Mouse (Mus musculus): ENCODE data around the gene Sytl2.
A peak's percentile ranks its signal among the peaks of the same experiment; 100 is the strongest.

Gene Sytl2

DNA sequence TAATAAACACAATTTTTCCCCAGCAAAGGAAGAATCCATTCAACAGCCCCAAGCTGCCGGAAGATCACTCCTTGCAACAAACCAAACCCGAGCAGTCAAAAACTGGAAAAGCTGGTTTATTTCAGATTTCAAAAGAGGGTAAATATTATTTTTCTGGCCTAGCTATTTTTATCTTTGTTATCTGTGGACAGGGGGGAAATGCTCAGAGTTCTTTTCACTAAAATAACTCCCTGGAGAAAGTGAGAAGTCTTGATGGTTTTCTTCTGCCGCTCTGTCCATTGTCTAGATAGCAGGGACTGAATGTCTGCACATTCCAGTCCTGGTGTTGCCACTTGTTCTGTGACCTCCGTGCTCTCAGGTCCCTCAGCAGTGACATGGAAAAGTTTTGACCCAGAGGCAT, 70.8 kb downstream of the Sytl2 start:
- DNase-seq: no peak

DNA sequence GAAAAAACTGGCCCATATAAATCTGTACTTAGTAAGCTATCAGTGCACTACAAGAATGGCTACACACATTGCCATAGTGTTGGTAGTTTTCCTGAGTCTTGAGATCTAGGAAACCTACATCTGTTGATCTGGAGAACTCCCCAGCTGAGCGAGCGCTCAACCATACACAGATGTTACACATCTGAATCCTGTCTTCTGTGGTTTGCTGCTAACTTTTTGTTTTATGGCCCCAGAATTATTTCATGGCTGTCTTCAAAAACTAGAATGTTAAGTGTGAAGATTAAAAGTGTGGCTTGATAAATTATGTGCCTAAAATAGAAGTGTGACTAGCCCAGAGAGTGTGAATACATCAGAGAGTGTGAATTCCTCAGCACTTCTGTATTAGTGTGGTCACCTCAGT, 82.4 kb downstream of the Sytl2 start:
- DNase-seq: no peak

DNA sequence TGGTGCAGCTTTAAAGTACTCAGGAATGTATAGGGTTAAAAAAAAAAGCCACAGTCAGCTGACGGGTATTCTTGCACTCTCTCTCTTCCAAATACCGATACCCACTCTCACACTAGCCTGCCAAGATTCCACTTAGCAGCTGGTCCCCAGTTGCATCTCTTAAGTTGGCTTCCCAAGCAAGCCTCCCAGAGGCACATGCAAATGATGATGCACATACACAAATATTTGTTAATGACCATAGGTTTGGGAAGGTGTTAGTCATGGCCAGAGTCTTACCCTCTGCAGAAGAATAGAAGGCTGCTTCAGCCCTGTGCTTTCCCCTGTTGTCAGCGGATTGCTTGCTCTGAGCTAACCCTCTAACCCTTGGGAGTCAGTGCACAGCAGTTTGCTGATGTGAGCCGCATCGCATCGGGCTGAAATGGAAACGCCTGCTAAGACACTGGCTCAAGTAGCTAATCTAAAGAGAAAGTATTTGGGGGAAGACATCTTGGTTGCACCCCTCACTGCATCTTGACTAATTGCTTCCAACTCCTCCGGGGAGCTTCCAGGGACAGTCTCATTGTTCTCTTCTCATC, 84.9 kb downstream of the Sytl2 start:
- DNase-seq: peak; percentile 6

DNA sequence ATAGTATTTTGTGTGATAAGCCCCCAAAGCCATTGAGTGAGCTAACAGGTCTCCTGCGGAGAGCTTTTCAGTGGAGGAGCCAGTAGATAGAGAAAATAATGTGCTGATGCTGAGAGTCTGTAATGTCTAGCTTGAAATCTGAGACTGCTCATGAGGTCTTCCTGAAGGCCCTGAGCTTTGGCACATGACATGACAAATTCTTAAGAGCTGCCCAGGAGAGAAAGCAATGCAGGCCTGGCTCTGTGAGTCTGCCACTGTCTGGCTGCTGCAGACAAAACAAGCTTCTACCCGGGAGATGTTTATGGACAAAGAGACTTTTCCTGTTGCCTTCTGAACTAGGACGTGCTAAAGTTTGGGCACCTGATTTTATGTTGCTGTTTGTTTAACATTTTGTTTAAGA, 87.7 kb downstream of the Sytl2 start:
- no peak for DNase-seq

DNA sequence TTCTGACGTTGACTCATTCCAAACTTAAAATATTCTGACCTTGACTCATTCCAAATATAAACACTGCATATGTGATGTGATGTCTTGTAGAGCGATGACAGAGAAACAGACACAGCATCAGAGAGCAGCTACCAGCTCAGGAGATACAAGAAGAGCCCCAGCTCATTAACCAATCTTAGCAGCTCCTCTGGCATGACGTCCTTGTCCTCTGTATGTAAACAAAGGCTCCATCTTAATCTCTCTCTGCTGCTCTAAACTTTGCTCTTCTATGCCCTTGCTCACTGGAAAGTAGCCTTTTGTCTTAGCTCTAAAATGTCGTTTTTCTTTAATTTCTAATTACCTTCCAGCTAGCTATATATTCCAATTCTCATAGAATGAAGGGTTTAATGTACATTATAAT, 93.0 kb downstream of the Sytl2 start:
- no peak for DNase-seq

DNA sequence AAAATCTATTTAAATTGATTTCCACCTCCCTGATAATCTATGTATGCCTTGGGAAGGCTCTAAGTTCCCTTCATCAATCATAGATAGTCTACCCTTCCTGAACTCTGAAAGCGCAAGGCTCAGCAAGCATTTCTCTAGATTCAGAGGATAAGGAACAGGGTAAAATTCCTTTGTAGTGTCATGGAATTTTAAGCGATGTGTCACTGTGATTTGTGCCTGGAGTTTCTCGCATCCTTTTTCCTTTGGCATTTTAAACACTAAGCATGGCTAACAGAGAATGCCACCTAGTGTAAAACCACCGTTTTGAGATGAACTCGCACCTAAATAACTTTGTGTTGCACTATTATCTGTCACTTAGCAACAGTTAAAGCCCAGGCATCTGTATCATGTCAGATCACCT, 93.9 kb downstream of the Sytl2 start:
- DNase-seq: no peak

DNA sequence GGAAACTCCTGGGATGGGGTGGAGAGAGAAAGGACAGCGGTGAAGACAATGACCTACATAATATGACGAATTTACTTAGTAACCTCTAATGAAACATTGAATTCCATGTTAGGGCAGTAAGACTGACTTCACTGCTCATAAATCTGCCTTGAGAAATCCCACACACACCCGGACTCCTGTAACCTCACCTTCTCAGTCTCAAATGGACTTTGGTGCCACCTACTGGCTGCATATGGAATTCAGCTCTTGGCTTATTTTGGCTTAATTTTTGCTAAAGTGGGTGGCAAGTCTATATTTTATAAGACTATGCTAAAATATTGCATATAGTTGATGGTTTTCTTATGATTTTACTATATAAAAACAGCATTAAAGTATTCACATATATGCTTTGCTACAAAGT, 107.9 kb downstream of the Sytl2 start:
- peak; percentile 81 for DNase-seq

DNA sequence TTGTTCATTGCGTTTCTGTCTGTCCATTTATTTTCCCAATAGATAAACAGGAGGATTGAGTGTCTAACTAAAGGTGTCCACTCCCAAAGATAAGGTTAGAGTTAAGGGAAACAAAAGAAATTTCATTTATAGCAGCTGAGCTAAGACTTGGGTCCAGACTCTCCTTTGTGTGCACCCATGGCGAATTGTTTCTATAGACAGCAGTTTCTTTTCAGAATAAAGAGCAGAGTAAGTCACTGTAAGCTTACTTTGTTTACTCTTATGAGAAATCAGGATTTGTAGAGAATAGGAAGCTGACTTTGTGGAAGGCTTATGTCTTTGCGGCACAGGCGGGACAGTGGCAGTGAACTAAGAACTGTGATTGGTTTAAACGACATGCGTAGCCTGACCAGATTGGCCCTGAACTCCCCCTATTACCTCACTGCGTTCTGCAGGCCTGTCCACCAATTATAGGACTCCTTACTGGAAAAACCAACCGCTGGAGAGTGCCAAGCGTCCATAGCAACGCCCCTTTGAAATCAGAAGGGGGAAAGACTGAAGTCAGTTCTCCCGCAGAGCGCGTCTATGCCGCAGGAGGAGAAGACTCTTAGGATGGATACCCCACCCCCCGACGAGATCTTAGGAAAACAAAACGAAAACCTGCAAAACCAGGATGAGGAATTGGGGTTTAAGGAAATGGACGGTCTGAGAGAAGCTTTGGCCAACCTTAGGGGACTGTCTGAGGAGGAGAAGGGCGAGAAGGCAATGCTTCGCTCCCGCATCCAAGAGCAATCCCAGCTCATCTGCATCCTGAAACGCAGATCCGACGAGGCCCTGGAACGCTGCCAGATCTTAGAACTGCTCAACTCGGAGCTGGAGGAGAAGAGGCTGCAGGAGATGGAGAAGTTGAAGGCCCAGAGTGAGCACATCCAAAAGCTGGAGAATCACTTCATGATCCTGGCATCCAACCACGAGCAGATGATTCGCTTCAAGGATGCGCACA, 124.3 kb downstream of the Sytl2 start, which contains the start of gene Ccdc89:
Gene Ccdc89, plus strand, starts transcription at position 558 of the 982 bp plus-strand sequence.
- no peak for DNase-seq

DNA sequence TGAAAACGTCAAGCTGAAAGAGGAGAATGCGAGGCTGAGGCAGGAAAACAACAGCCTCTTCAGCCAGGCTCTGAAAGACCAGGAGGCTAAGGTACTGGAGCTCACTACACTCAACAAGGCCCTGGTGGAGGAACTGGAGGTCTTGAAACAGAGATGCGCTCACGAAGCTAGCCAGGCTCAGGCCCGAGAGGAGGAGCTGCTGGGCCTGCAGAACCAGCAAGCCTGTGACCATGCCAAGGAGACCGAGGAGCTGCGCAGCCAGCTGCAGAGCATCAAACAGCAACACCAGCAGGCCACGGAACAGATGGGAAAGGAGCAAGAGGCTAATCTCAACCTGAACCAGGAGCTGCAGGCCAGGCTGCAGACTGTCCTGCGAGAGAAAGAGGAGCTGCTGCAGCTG, 125.0 kb downstream of the Sytl2 start:
- no peak for DNase-seq

DNA sequence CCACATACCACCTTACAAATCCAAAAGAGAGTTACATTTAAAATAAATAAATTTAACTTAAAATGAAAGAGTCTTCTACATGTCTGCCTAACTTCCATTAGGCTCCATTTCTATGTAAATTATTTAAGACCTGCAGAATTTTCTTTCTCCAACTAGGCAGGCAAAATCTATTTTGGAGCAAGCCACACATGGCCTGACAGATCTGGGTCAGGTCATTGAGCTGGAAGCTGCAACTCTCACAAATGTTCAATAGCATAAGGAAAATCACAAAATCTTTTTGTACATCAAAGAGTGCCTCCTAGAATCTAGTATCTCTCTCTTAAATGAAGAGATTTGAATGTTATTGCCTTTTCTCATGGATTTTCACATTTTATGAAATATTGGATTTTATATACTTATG, 130.2 kb downstream of the Sytl2 start:
- DNase-seq: no peak

DNA sequence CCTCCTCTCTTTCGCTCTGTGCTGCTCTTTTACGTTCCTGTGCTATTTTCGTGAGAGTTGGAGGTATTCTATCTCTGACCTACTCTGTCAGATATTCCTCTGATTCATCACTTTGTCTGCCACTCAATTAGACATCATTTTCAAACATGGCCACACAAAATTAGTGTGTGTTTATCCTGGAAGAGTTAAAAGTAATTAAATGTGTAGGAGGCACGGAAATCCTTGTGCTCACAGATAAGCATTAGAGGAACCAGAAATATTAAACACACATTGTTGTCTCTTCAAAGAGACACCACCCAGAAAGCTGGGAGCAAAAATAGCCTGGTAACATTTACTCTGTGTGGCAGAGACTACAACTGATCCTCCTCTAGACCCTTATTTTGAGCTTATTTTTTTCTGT, 138.0 kb downstream of the Sytl2 start:
- DNase-seq: no peak

DNA sequence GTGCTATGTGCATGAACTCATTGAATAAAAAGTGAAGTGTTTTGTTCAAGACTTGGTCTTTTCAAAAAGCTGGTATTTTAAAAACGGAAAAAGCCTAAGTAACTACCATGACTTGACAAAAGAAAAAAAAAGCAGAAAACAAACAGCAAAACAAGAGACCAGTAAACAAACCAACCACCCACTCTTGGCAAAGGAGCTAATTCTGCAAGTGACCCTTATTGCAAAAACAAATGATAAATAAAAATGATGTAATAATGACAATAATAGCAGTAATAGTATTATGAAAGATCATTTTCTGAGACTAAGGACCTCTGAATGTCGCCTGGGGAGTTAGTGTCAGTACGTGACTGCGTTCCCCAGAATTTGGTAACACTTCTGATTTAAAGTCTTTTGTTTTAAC, 140.0 kb downstream of the Sytl2 start:
- no peak for DNase-seq

DNA sequence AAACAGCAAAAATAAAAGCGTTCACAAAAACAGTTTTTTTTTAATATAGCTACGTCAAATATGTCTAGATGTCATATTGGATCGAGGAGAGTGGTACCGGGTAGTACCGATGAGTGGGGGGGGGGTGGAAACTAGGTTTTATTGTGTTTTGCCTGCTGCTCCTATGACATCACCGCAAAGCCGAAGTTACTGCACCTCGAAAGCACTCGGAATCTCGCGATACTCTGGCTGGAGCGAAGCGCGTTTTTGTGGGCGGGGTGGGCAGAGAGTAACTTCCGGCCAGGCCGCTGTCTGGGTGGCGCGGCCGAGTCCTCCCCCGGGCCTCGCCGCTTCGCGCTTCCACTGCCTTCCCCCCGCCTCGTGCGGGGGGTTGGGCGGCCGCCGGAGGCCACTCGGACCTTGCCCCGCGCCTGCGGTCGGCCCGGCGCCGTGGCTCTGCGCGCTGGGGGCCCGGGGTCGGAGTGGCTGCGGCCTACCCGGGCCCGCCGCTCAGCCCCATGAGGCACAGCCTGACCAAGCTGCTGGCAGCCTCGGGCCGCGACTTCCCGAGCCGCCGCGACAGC, 140.5 kb downstream of the Sytl2 start, which contains the start of gene Crebzf:
Gene Crebzf, plus strand, starts transcription at position 212 of the 563 bp plus-strand sequence.
- DNase-seq: peak; percentile 96

DNA sequence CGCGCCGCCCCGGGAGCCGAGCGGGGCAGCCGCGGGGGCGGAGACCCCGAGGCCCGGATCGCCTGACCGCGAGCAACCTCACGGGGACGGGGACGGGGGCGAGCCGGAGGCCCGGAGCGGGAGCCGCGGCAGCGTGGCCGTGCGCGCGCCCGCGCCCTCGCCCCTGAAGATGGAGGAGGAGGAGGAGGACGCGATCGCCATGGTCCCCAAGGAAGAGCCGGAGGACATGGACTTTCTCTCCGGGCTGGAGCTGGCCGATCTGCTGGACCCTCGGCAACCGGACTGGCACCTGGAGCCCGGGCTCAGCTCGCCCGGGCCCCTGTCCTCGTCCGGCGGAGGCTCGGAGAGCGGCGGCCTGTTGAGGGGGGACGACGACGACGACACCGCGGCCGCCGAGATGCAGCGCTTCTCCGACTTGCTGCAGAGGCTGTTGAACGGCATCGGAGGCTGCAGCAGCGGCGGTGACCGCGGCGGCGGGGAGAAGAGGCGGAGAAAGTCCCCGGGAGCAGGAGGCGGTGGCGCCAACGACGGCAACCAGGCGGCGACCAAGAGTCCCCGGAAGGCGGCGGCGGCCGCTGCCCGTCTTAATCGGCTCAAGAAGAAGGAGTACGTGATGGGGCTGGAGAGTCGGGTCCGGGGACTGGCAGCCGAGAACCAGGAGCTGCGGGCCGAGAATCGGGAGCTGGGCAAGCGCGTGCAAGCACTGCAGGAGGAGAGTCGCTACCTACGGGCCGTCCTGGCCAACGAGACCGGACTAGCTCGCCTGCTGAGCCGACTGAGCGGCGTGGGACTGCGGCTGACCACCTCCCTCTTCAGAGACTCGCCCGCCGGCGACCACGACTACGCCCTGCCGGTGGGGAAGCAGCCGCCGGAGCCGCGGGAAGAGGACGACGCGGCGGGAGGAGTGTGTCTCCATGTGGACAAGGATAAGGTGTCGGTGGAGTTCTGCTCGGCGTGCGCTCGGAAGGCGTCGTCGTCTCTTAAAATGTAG, 141.3 kb downstream of the Sytl2 start:
- peak; percentile 81 for DNase-seq

DNA sequence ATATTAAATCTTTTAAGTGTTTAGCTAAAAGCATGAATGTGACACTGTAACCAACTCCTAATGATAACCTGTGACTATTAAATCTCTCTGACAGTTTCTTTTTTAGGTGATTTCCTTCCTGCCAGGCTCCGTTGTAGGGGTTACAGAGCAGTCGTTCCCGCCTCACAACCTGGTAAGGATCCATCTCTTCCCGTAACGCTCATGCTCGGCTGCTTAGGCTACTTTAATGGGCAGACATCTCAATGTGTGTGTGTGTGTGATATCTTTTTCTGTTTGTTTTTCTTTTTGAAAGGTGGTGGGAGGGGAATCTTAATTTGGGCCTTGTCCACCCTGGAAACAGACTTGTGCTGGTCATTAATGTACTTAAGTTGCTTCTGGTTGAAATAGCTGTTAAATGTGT, 142.2 kb downstream of the Sytl2 start:
- peak; percentile 18 for DNase-seq

DNA sequence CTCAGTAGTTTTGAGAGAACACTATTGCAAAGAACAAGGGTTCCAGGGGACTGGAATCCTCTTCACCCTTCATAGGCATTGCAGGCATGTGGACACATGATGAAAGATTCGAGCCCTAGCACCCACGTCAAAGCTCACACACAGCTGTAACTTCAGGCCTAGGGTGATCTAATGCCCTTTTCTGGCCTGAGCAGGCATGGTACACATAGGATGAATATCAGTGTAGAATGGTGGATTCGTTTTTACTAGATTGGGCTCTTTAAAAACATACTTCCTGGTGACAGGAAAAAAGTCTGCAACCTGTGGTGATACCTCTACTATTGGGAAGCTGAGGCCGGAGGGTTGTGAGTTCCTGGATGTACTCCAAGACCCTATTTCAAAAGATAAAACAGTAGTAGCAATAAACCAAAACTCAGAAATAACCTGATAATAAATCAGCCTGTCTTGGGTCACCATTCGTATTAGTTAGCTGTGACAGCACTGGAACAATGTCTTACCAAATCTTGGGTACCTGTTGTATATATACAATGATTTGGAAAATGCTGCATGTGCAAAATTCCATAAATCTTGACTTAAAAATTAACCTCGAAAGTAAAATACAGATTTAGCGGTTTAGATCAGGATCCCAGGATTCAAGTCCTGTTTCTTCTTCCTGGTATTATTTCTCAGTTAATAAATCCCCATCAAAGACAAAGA, 154.2 kb downstream of the Sytl2 start:
- DNase-seq: no peak

DNA sequence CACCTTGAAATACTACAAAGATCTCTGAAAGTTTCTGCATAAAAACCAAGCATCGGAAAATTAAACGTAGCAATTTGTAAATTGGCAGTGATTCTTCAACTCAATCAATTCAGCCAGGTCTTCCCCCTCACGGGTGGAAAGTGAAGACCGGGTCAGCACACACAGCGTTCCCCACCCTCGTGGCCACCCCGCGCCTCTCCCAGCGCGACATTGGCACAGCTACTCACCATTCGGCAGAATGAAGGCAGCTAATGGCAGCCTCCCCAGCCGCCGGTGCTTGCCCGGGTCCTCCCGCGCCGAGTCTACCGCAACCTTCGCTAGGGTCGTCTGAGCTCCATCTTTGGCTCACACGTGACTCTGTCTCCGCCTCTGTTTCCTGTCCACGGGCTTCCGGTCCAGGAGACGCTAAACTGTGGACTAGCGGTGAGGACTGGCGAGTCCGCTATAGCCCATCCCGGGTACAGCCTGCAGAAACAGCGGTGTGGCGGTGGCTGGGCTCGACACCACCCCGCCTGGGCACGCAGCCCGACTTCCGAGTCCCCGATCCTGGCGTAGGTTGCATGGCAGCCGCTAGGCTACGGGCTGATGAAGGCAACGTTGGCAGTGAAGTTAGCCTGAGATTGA, 154.9 kb downstream of the Sytl2 start, which contains the start of gene Tmem126a:
Gene Tmem126a, minus strand, starts transcription at position 385 of the 624 bp plus-strand sequence.
- peak; percentile 73 for DNase-seq

DNA sequence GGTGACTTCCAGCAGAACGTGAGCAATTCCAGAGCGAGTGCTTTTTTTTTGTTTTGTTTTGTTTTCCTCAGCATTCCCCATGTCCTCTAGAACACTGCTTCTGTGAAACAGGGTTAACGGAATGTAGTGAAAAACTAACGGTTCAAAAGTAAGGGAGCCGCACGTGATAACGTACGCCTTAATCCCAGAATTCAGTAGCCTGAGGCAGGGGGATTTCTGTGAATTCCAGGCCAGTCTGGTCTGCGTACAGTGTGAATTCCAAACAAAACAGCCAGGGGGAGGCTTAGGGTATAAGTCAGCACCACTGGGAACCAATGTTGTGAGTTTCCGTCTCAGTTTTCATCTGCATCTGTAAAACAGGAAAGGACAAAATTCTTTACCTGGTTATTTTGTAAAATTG, 155.5 kb downstream of the Sytl2 start:
- DNase-seq: no peak
